Mouse (Mus musculus): ENCODE data around the gene Bcl11b. TPM values are rescaled to one million over a fixed set of nuclear protein-coding genes. Genes with fewer than 3 reads are reported as not detected.
A peak's percentile ranks its signal among the peaks of the same experiment; 100 is the strongest.

The Bcl11b gene
- polyA plus RNA-seq, 1 experiment from 2014 or later, result 28.8 TPM

DNA sequence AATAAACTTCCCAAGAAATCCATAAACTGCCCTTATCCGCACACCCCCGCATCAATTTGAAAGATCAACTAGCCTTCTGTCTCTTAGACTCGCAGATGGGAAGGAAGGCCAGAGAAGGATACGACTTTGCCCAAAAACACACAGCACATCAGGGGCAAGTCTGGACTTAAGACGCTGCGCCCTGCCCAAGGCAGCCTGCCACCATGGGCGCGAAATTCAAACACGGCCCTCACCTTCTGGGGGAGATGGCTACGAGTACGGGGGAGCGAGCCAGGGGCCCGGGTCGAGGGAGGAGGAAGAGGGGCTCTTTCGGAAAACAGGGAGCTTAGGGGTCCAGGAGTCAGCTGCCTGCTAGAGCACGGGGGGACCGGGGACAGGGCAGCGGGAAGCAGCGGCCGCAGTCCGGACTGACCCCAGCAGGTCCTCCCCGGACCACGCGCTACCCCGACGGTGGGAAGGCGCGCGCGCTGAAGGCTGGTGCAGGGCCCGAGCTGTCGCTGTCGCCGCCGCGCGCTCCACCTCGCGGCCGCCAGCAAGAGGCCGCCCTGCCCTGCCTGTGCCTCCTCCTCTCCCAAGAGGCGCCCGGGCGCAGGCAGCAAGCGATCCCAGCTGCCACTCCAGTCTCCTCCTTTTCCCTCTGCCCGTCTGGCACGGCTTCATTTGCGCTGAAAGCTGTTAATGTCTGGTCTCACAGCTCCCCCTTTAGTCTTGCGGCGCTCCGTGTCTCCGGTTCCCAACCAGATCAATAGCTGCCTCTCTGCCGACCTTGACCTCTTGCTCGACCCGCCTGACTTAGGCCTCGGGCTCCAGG lies 2.6 kb upstream of the Bcl11b start:
- Histone ChIP-seq H3K9me3 (replicated peaks) (no peaks in the 10 kb centered on the region), H3K9ac (peak overlapping the region; percentile 12), H3K4me1 (peaks cover 29% of the 10 kb centered on the region), H3K27me3 (0 out of 2 replicates have a peak, but pooled peaks cover 3% of the 10 kb centered on the region), H3K4me2 (replicated peaks) (peak overlapping the region; percentile 92), H3K27ac (replicated peaks) (peak overlapping the region; percentile 99), H3K4me3 (replicated peaks) (peak overlapping the region; percentile 84), H3K36me3 (no peaks in the 10 kb centered on the region)
- 3% methylated on average over 52 of the region's 56 CpGs for WGBS
- ATAC-seq (ENCODE audit: insufficient number of reproducible peaks, low FRiP score, low TSS enrichment, low read depth), result peak; percentile 78

DNA sequence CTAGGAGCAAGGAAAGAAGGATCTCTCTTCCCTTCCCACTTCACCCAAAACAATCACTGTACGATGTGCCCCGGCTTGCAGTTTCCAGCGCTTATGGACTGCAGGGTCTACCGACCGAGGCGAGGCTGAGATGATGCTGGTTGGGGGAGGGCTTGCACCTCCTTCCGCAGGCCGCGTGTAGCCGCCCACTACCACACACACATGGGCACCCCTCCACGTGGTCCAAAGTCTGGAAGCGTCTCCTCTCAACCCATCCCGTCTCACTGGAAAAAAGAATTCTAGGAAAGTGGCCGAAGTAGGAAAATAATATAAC lies 2.0 kb upstream of the Bcl11b start:
- 7% methylated on average over 14 of the region's 14 CpGs for WGBS
- 0 out of 2 replicates have a peak, but pooled peaks cover 3% of the 10 kb centered on the region for H3K27me3 ChIP-seq
- H3K9me3 ChIP-seq (replicated peaks), result no peaks in the 10 kb centered on the region
- H3K27ac ChIP-seq (replicated peaks), result peak overlapping the region; percentile 99
- H3K4me2 ChIP-seq (replicated peaks), result peak overlapping the region; percentile 92
- peak overlapping the region; percentile 84 for H3K4me3 ChIP-seq (replicated peaks)
- no peaks in the 10 kb centered on the region for H3K36me3 ChIP-seq
- peak; percentile 16; the same call in 1 of the 2 replicates for ATAC-seq (ENCODE audit: insufficient number of reproducible peaks, low FRiP score, low TSS enrichment, low read depth)
- peaks cover 30% of the 10 kb centered on the region for H3K4me1 ChIP-seq
- H3K9ac ChIP-seq, result no peak overlapping the region; the same call in 1 of the 2 replicates

DNA sequence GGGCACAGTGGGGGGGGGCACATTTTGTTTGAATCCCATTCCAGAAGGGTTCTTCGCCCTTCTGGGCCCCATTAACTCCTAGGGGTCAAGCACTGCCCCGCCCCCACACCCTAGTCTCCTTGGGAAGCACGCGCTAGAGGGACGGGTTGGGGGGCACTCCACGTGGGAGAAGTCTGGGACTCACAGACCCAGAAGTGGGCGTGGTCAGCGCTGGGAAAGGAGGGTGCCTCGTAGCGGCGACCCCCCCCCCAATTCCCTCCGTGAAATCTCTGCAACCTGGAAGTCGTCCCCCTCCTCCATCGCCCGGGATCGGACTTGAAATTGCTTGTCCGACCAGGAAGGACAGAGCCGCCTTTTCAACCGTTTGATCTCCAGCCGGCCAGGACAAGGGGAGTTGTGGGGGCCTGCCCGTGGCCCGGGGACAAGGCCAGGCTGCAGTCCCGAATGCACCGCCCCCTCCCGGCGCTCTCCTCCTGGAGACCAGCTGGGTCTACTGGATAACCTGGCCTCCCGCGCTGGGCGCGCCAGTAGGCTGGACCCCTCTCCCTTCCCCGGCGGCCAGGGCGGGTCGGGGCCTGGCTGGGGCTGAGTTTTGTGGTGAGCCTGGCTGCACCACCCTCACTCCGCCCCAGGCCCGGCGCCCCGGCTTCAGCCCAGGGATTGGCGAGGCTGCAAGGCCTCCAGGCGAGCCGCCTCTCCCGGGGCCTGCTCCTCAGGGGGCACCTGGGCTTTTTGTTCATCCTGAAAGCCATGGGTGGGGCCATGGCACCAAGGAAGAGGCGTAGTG lies 1.5 kb upstream of the Bcl11b start:
- peak; percentile 25; the same call in 1 of the 2 replicates for ATAC-seq (ENCODE audit: insufficient number of reproducible peaks, low FRiP score, low TSS enrichment, low read depth)

DNA sequence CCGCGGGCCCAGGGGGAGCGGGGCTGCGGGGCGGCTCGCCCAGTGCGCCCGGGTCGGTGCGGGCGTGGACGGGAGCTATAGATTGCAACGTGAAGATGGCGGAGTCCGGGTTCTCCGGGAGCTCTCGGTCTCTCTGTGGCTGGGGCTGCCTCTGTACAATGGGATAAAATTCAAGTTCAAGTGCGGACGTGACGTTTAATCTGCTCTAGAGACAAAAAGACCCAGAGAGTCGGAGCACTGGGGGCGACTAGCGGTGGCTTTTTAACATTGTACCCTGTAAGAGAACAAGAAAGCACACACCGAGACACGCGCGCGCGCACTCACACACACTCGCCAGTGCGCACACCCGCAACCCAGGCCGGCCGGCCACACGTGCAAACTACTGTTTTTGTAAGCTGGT lies 526 bp upstream of the Bcl11b start:
- H3K9me3 ChIP-seq (replicated peaks), result no peaks in the 10 kb centered on the region
- peak; percentile 75 for ATAC-seq (ENCODE audit: insufficient number of reproducible peaks, low FRiP score, low TSS enrichment, low read depth)
- under 1% methylated on average over 35 of the region's 35 CpGs for WGBS
- peaks cover 43% of the 10 kb centered on the region for H3K4me1 ChIP-seq
- H3K36me3 ChIP-seq, result no peaks in the 10 kb centered on the region
- H3K4me2 ChIP-seq (replicated peaks), result peak overlapping the region; percentile 92
- peak overlapping the region; percentile 84 for H3K4me3 ChIP-seq (replicated peaks)
- peak overlapping the region; percentile 99 for H3K27ac ChIP-seq (replicated peaks)
- peak overlapping the region; percentile 93 for H3K9ac ChIP-seq
- H3K27me3 ChIP-seq, result 0 out of 2 replicates have a peak, but pooled peaks cover 3% of the 10 kb centered on the region

More for the DNA sequence above, 1.5 kb upstream of the Bcl11b start:
- Histone ChIP-seq H3K4me2 (replicated peaks) (peak overlapping the region; percentile 92), H3K9me3 (replicated peaks) (no peaks in the 10 kb centered on the region), H3K4me1 (peaks cover 36% of the 10 kb centered on the region), H3K4me3 (replicated peaks) (peak overlapping the region; percentile 84), H3K9ac (peak overlapping the region; percentile 35), H3K27ac (replicated peaks) (peak overlapping the region; percentile 99), H3K36me3 (no peaks in the 10 kb centered on the region), H3K27me3 (0 out of 2 replicates have a peak, but pooled peaks cover 3% of the 10 kb centered on the region)
- WGBS, result under 1% methylated on average over 43 of the region's 43 CpGs

DNA sequence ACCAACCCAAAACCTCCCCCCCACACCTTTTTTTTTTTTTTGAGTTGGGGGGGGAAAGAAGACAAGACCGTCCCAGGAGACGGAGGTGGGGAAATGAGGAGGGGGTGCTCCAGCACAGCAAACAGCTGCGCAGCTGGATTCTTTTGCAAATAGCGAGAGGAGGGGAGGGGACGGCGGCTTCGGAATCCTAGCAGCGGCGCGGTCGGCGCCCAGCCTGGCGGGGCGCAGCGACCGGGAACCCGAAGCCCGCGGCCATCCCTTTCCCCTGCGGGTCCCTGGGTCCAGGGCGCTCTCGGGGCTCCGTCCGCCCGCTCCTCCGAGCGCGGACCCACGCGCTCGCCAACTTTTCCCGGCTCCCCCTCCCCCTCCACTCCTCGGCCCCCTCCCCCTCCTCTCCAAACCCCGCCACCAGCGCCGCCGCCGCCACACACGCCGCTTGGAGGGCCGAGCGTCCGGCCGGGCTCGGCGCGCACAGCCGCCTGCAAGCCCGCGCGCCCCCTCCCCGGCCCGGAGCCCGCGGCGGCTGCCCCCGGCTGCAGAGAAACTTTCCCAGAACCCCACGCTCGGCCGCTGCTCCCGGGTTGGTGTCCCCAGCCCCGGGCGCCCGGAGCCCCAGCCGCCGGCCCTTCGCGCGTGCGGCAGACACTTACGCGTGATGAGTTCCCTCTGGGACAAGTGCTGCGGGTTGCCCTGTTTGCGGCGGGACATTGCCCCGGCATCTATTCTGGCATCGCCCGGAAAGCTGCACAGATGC lies 789 bp downstream of the Bcl11b start:
- Histone ChIP-seq H3K4me2 (replicated peaks) (peak overlapping the region; percentile 92), H3K4me1 (peaks cover 55% of the 10 kb centered on the region), H3K4me3 (replicated peaks) (peak overlapping the region; percentile 84), H3K9me3 (replicated peaks) (no peaks in the 10 kb centered on the region), H3K27ac (replicated peaks) (peak overlapping the region; percentile 99), H3K36me3 (no peaks in the 10 kb centered on the region), H3K9ac (peak overlapping the region; percentile 93), H3K27me3 (no peaks in the 10 kb centered on the region)
- ATAC-seq (ENCODE audit: insufficient number of reproducible peaks, low FRiP score, low TSS enrichment, low read depth), result no peak
- WGBS, result under 1% methylated on average over 59 of the region's 78 CpGs

DNA sequence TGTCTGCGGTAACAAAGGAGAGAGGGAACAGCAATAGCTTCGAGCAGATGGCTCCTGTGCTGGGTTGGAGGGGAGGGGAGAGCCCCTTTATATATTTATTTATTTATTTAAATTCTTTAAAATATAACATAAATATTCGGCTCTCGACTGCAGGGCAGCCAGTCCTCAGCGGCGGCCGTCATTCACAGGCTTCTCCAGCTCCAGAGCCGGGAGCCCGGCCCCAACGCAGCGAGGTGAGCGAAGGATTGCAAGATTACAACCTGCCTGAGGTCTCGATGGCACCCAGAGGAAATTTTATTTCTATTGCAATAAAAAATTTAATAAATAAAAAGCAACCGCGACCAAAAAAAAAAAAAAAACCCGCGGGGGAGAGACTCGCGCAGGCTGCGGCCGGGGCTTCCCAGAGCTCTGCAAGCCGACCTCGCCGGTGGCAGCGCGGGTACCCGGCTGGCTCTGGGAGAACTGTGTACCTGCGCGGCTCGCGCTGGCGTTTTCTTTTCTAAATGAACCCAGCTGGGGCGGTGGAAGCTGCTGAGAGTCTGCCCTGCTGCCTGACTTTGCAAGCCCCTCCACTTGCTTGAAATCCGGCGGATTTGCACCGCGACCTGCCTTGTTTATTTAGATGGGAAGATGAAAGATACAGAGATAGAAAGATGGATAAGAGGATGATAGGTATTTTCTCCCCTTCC lies 1.6 kb downstream of the Bcl11b start:
- peak overlapping the region; percentile 99 for H3K27ac ChIP-seq (replicated peaks)
- H3K9me3 ChIP-seq (replicated peaks), result no peaks in the 10 kb centered on the region
- peaks cover 63% of the 10 kb centered on the region for H3K4me1 ChIP-seq
- H3K4me3 ChIP-seq (replicated peaks), result peak overlapping the region; percentile 84
- no peaks in the 10 kb centered on the region for H3K36me3 ChIP-seq
- peak overlapping the region; percentile 92 for H3K4me2 ChIP-seq (replicated peaks)
- no peaks in the 10 kb centered on the region for H3K27me3 ChIP-seq
- WGBS, result 2% methylated on average over 37 of the region's 37 CpGs
- H3K9ac ChIP-seq, result peak overlapping the region; percentile 93
- ATAC-seq (ENCODE audit: insufficient number of reproducible peaks, low FRiP score, low TSS enrichment, low read depth), result no peak

DNA sequence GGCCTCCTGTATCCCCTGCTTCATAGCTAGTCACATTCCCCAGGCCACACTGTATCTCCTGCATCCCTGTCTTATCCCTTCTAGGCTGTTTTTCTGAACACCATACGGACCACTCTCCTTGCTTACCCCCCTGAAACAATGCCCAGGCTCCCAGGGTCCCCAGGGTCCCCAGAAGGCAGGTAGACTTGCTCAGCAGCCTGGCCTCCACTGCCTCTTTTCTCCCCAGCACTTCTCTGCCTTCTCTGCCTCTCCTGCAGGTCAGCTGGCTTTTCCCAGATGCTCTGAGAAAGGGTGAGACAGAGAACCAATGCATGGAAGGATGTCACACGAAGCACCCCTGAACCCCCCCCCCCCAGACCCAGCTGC lies 2.7 kb downstream of the Bcl11b start:
- WGBS, result 18% methylated on average over 2 of the region's 2 CpGs
- H3K27me3 ChIP-seq, result no peaks in the 10 kb centered on the region
- H3K9me3 ChIP-seq (replicated peaks), result no peaks in the 10 kb centered on the region
- H3K27ac ChIP-seq (replicated peaks), result peak overlapping the region; percentile 73
- H3K4me1 ChIP-seq, result peaks cover 63% of the 10 kb centered on the region
- H3K4me2 ChIP-seq (replicated peaks), result peak overlapping the region; percentile 92
- H3K36me3 ChIP-seq, result no peaks in the 10 kb centered on the region
- peak overlapping the region; percentile 84 for H3K4me3 ChIP-seq (replicated peaks)
- H3K9ac ChIP-seq, result peak overlapping the region; percentile 93; the same call in 1 of the 2 replicates
- ATAC-seq (ENCODE audit: insufficient number of reproducible peaks, low FRiP score, low TSS enrichment, low read depth), result no peak

DNA sequence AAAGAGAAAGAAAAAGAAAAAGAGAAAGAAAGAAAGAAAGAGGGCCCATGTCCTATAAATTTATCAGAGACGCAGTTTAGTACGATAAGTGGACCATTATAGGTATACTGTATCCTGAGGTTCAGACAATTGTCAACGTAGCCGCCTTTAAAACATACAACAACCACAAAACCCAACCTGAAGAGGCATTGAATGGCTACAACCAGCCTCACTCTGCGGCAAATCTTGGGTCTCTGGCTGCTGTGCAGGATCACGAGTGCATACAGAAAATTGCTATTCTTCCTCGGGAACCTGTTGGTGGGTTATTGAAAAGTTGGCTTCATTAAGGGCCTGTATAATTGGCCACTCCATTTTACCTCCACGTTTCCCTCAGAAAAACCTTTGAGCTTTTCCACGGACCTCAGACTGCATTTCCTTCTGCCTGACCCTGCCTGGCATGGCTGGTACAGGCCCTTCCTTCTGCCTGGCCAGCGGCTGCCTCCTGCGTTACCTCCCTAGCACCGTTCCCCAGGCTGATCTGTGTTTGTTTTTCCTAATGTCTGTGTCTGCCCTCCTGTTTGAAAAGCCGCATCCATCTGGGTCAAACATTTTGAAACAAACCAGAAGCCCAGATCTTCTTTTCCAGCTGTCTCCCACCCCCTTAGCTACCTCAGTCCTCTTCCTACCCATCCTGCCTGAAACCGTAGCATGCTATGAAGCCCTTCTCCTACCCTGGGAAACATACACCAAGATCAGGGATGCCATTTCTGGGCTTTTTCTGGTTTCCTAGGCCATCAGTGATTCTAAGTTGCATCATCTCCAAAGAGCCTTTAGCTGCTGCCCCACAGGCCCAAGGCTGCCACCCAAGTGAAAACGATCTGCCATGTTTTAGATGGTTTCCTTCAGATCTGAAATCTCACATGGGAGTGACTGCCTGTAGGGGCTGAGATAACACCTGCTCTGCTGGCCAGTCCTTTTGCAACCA lies 3.4 kb downstream of the Bcl11b start:
- Histone ChIP-seq H3K27ac (replicated peaks) (peak overlapping the region; percentile 73), H3K27me3 (no peaks in the 10 kb centered on the region), H3K9me3 (replicated peaks) (no peaks in the 10 kb centered on the region), H3K4me1 (peaks cover 63% of the 10 kb centered on the region), H3K4me3 (replicated peaks) (peak overlapping the region; percentile 84), H3K36me3 (no peaks in the 10 kb centered on the region), H3K9ac (peak overlapping the region; percentile 93; the same call in 1 of the 2 replicates), H3K4me2 (replicated peaks) (peak overlapping the region; percentile 92)
- no peak for ATAC-seq (ENCODE audit: insufficient number of reproducible peaks, low FRiP score, low TSS enrichment, low read depth)
- WGBS, result 34% methylated on average over 15 of the region's 15 CpGs

DNA sequence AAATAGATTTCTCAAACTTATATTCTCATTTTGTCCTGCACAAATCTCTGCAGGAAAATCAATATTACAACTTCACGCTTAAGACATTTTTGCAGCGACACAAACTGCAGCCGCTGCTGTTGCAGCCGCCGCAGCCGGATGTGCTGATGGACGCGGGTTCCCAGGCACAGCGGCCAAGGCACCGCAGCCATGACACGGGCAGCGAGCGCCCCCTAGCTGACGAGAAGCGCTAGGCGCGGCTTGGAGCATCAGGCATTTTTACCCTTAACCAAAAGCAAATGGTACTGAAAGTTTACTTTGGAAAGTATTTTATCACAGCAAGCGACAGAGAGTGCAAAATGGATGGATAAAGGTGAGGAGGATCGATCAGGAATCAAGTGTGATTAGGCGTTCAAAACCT lies 4.7 kb downstream of the Bcl11b start:
- Histone ChIP-seq H3K4me1 (peaks cover 65% of the 10 kb centered on the region), H3K4me3 (replicated peaks) (peak overlapping the region; percentile 84), H3K27me3 (no peaks in the 10 kb centered on the region), H3K4me2 (replicated peaks) (peak overlapping the region; percentile 92), H3K36me3 (no peaks in the 10 kb centered on the region), H3K27ac (replicated peaks) (peak overlapping the region; percentile 70), H3K9me3 (replicated peaks) (no peaks in the 10 kb centered on the region), H3K9ac (no peak overlapping the region)
- ATAC-seq (ENCODE audit: insufficient number of reproducible peaks, low FRiP score, low TSS enrichment, low read depth), result no peak
- under 1% methylated on average over 20 of the region's 20 CpGs for WGBS
